Mouse (Mus musculus) CH12.LX (cell line): ENCODE measurements around the gene Cidec.

Source experiments
- BHLHE40 ChIP-seq: IDR thresholded peaks from 2 replicates; pipeline ENCODE4 v1.6.1; 2011; ENCODE audit warnings: mild to moderate bottlenecking, low read depth, low read length, improper control_type of control experiment
- CTCF ChIP-seq, 2 experiments: IDR thresholded peaks in 1 of 2; conservative IDR thresholded peaks in 1 of 2; 2 replicates each; pipeline ENCODE4 v1.5.1; 2011 to 2012; ENCODE audit warnings: low read depth in 2 of 2, low read length in 2 of 2, improper control_type of control experiment in 1 of 2, inconsistent platforms in 1 of 2, mild to moderate bottlenecking in 1 of 2, moderate library complexity in 1 of 2
- EP300 ChIP-seq: IDR thresholded peaks from 2 replicates; pipeline ENCODE4 v1.6.1; 2011; ENCODE audit warnings: low read length, improper control_type of control experiment
- MAX ChIP-seq: IDR thresholded peaks from 2 replicates; pipeline ENCODE4 v1.6.1; 2011; ENCODE audit warnings: low read length, improper control_type of control experiment
- MXI1 ChIP-seq: IDR thresholded peaks from 2 replicates; pipeline ENCODE4 v1.6.1; 2011; ENCODE audit warnings: mild to moderate bottlenecking, low read depth, low read length, improper control_type of control experiment
- RCOR1 ChIP-seq: conservative IDR thresholded peaks from 2 replicates; pipeline ENCODE4 v1.6.1; 2012; ENCODE audit warnings: low read depth, mild to moderate bottlenecking, inconsistent platforms, low read length, improper control_type of control experiment
- ZMIZ1 ChIP-seq: IDR thresholded peaks from 2 replicates; pipeline ENCODE4 v1.6.1; 2012; ENCODE audit warnings: low read depth, mild to moderate bottlenecking, inconsistent platforms, low read length, improper control_type of control experiment
- ZNF384 ChIP-seq: IDR thresholded peaks from 2 replicates; pipeline ENCODE4 v1.6.1; 2012; ENCODE audit warnings: low read depth, low read length, improper control_type of control experiment, inconsistent platforms

GRCm38 (mm10) chr6:113444207-113444965 is 8.8 kb upstream of the Cidec start:
- no peak for TF ChIP-seq BHLHE40
- TF ChIP-seq RCOR1, result no peak
- no peak for TF ChIP-seq MXI1
- TF ChIP-seq CTCF (conservative IDR thresholded peaks at IDR 0.05 in 1 of 2, IDR thresholded peaks at IDR 0.05 in 1 of 2; ENCODE audit: low read depth in 2 of 2, low read length in 2 of 2), result no peak
- TF ChIP-seq ZNF384, result no peak
- TF ChIP-seq ZMIZ1, result no peak
- TF ChIP-seq EP300, result no peak
- no peak for TF ChIP-seq MAX
